Mouse (Mus musculus) B cell, adult 2 months (primary cell): ENCODE data around the gene Uhmk1.

ENCODE experiments used
- DNase-seq, 2 experiments: peaks; one replicate each; pipeline ENCODE4 v3.0.0; 2022

Gene Uhmk1

DNA sequence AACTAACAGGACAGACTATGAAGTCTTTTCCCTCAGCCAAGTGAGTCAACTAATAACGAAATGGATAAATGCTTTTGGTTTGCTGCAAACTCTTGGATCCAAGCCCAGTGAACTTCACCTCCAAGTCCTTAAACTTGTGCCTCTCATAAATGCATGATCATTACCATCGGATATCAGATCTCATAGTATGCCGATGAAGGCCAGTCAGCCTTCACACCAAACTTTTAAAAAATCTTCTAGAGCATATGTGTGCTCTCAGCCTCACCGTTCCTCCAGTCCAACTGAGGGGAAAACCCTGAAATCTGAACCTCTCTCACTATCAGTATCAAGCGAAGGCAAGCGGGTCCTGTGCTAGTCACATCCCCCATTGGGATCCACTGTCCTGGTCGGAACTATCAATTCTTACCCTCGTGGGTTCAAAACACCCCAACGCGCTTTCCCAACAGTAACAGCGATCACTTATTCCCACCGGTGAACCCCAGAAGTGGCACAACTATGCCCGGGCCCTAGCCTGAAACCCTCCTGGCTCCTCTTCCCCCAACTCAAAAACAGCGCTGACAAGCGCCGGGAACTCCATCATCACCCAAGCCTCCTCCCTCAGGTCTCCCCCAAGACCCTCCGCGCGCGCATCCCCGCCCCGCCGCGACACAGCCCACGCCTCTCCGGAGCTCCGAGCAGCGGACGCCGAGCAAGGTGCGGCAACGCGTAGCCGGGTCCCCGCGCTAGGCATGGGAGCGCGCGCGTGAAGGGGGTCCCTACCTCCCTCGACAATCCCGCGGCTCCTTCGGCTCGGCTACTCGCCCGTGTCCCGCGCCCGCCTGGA is 41.0 kb downstream of the Uhmk1 start:
- DNase-seq = peak; percentile 52 to 59

- DNase-seq = no peak
These were observed 47.4 kb downstream of the Uhmk1 start for GRCm38 (mm10) chr1:170167781-170168180.

DNA sequence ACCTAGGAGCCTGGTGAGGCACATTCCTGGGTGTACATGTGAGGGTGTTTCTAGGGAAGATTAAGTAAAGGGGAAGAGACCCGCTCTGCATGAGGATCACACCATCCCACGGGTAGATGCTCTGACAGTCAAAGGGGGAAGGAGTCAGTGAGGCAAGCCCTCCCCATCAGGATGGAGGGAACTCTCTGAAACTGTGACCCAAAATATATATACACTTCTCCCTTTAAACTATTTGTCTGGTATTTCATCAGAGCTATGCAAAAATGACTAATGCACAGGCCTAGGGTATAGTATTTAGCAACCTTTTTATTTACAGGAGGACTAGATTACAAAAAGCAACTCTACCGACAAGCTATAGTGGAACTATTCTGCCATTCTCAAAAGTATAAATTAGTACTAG is 50.3 kb downstream of the Uhmk1 start:
- no peak for DNase-seq

DNA sequence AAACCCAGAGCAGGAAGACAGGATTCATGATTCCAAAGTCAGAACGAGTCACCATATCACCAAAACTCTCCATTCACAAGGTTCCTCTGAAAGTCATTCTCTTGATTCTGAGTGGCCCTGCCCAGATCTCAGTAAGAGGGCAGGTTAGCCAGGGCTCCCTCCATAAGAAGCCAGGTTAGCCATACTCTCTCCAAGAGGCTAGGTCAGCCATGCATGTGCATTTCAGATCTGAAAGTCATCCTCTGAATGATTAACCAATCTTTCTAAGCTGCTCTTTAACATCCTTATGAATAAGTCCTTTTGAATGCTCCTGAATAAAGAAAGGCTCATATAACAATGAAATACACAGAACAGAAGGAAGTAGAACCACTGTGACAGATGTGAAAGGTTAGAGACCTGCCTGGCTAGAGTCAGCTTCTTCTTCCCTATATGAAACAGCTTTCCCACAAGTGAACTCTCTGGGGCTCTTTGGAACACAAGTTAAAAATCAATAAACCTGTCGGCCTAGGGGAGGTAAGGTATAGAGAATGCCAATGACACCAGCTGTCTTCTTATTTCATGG is 51.1 kb downstream of the Uhmk1 start:
- DNase-seq = no peak

DNA sequence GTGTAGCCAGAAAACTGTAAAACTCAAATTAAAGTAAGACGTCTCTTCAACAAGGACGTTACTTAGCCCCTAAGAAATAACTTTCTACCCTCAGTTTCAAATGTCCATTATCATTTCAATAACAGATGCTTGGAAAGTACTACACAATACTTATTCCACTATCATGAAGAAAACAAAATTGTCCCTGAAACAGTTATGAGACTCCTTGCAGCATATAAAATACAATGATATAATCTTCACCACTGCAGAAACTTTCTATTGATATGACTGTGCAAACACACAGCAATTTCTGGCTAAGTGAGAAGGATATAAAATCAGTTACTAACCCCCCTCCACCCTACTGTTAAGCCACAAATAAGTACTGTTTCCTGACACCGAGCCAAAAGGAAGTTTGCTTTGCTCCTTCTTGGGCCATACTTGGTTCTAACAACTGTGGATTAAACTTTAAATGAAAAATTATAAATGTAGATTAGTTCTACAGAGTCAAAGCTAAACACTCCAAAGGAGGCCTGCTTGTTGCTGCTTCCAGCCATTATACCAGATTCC is 51.7 kb downstream of the Uhmk1 start:
- no peak for DNase-seq

DNA sequence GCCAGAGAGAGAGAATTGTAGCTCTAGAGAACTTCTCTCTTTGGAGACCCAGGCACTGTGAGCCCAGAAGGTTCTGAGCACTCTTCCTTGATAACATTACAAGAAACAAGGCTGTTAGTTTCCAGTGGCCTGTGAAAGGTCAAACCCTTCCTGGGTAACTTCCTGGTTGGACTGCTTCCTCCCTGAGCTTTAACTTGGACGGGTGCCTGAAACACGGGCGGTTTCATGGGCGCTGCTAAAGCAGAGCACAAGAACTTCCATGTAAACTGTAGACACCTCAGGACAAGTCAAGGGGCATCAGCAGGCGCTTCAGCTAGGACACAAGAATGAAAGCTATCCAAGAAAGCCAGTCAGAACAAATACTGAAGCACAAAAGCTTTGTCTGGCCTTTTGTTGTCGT is 53.3 kb downstream of the Uhmk1 start:
- no peak for DNase-seq

GRCm38 (mm10) chr1:170160397-170160938 is 54.7 kb downstream of the Uhmk1 start:
- DNase-seq = no peak

GRCm38 (mm10) chr1:170159707-170160106 is 55.5 kb downstream of the Uhmk1 start:
- DNase-seq = no peak

DNA sequence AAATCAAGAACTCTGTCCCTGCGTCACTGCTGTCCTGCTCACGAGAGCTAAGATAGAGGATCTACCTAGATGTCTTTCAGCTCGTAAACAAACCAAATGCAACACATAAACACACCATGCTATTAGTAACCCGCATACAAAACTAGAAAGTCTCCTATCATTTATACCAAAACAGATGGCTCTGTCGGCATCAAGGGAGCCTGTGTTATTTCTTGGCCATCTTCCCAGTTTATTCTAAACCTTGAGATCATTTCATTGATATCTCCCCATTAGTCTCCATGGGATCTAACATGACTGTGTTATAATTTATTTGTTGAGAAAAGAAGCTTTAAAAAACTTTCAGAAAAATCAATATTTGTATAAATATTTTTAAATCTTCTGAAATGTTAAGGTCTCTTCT is 59.4 kb downstream of the Uhmk1 start:
- no peak for DNase-seq

DNA sequence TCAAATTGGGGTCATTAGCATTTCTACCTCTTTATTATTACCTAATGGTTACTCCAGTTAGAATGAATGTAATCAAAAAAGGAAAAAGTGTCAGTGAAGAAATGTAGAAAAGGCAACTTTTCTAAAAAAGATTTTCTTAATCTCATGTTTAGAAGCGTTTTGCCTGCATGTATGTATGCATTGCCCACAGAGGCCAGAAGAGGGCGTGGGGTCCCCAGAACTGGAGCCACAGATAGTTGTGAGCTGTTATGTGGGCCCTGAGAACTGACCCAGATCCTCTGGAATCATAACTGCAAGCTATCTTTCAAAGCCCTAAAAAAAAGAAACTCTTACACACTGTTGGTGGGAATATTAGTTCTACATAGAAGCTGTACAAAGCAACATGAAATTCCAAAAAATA is 59.9 kb downstream of the Uhmk1 start:
- no peak for DNase-seq

- no peak for DNase-seq
These were observed 61.2 kb downstream of the Uhmk1 start for GRCm38 (mm10) chr1:170153986-170154385.

DNA sequence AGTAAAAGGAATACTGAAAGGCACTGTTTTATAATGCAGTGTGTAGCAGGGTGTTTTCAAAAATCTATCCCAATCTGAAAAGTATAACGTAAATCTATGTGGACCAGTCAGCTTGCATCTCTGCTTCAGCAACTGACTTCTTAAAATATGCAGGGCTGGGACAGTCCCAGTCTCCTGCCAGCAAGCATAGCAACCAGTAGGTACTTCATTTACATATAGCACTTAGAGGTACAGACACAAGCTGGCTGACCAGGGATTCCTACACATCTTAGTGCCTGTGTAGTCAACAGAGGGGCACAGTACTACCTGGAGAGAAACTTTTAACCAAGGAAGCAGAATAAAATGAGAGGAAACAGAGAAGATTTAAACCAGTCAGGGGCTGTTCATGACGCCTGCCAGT is 62.6 kb downstream of the Uhmk1 start:
- peak; percentile 38 to 43 for DNase-seq

DNA sequence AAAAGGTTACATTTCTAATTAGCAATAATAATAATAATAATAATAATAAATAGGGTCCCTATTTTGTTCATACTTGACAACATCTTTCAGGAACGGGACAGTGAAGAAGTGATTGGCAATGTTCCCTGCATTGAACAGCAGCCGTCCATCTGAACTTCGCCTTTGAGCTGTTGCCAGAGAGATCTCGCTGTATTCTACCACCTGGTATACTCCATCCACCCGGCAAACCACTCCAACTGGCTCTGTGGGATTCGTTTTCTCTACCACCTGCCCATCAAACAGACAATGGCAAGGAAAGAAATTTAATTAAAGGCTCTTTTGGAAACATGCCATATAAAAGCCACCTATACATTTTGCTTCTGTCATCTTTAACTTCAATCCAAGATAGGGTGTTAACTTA is 64.3 kb downstream of the Uhmk1 start:
- DNase-seq = no peak

DNA sequence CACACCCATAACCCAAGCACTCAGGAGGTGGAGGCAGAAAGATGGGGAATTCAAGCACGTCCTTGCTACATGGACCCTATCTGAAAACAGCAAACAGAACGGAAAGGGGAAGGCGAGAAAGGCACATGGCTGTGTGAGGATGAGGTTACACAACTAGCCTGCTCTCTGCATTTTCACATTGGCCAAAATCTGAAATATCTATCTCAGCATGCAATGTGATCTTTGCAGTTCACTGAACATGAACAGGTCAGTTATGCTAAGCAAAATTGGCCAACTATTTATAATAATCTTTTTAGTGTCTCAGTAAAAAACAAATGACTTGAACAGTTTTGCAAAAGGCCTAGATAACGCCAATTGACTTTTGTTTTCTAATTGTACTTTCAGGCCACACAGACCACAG is 65.4 kb downstream of the Uhmk1 start:
- DNase-seq = no peak

GRCm38 (mm10) chr1:170148536-170148935 is 66.7 kb downstream of the Uhmk1 start:
- DNase-seq = no peak

DNA sequence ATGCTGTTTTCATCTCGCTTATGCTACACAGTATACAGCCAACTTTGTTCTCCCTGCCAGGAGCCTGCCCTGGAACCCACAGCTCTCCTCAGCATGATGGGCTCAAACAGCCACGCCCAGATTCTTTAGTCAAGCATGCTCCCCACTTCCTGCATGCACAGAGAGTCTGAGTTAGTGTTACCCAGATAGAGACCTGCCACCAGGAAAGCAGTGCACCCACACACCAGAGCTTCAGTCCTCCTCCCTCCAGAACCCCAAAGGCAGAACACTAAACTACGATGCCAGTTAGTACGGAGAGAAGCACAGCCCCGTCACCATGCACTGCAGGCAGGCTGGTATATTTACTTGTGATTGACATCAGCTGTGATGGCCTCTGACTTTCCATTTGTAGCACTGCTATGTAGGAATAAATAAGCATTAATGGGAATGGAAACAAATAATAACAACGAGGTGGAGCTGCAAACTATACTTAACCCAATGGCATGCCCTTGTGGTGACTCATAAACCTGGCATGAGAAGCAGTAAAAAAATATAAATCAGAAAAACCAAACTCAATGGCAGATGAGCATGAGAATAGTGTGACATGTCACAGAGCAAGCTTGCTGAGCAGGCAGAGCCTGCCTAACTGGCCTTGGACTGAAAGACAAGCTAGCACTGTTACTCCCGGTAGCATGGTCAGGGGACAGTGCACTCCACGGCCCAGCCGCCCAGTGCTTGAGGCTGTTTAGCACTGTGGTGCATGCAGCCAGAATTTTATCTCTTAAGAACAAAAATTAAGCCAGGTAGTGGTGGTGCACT is 67.3 kb downstream of the Uhmk1 start:
- DNase-seq = peak; percentile 62

- DNase-seq = no peak
These were observed 69.6 kb downstream of the Uhmk1 start for GRCm38 (mm10) chr1:170145606-170146005.
